Mouse (Mus musculus): ENCODE measurements at regions not wholly inside any gene's neighbourhood (a gene's known extent, or its start where the extent isn't known, plus 50 kb on each side); places are given as distances from the start of the nearest gene placed in this dataset.

GRCm38 (mm10) chr5:101005216-101005615 lies 159.7 kb downstream of the Gpat3 start:
- DNase-seq (ENCODE audit: low read depth, low spot score): no peak

GRCm38 (mm10) chr5:101000436-101000835 lies 154.9 kb downstream of the Gpat3 start:
- no peak for DNase-seq (ENCODE audit: low read depth, low spot score)

GRCm38 (mm10) chr5:100992365-100992764 lies 146.9 kb downstream of the Gpat3 start:
- DNase-seq (ENCODE audit: low read depth, low spot score): no peak

GRCm38 (mm10) chr5:100991626-100992025 lies 146.1 kb downstream of the Gpat3 start:
- no peak for DNase-seq (ENCODE audit: low read depth, low spot score)

- DNase-seq (ENCODE audit: low read depth, low spot score): no peak
These were observed 137.0 kb downstream of the Gpat3 start for GRCm38 (mm10) chr5:100982573-100982936.

- no peak for DNase-seq (ENCODE audit: low read depth, low spot score)
These were observed 136.5 kb downstream of the Gpat3 start for GRCm38 (mm10) chr5:100981849-100982572.

GRCm38 (mm10) chr5:100976736-100977135 lies 131.2 kb downstream of the Gpat3 start:
- no peak for DNase-seq (ENCODE audit: low read depth, low spot score)

- no peak for DNase-seq (ENCODE audit: low read depth, low spot score)
These were observed 105.7 kb downstream of the Gpat3 start for GRCm38 (mm10) chr5:100951210-100951609.

Measured in brain, embryonic 18.5 days (tissue).